26 mouse cellular contexts compared by ENCODE assay signal in genomic region chr12:84254886-84255285, GRCm38 (mm10).
"Had no signal": no experiment of that assay in that cellular context is flagged by ENCODE, and none has a peak within 500 bp of the region (broad histone marks: within the 10 kb centered on the region; RNA-seq: fewer than 3 reads in every experiment).

No protein-coding gene starts in this region.

- H3K9ac ChIP-seq: embryonic facial prominence, embryonic 12.5 days; embryonic facial prominence, embryonic 13.5 days; embryonic facial prominence, embryonic 15.5 days; forebrain, embryonic 12.5 days; forebrain, embryonic 13.5 days; forebrain, embryonic 15.5 days; forebrain, postnatal 0 days had no signal

- DNase-seq: cerebellum, adult 9-11 months; cerebellum, postnatal 10 days; cerebellum, postnatal 14 days; cerebellum, postnatal 25 days; cerebellum, postnatal 36 days; embryo, embryonic 11 days; forebrain, postnatal 0 days; gastrocnemius, adult 2 months; gastrocnemius, postnatal 10 days; gastrocnemius, postnatal 14 days; gastrocnemius, postnatal 25 days; gastrocnemius, postnatal 36 days; heart, adult 11 months; heart, adult 18-20 months; heart, adult 2 months had no signal

- H3K36me3 ChIP-seq: embryonic facial prominence, embryonic 10.5 days; embryonic facial prominence, embryonic 12.5 days; embryonic facial prominence, embryonic 13.5 days; embryonic facial prominence, embryonic 15.5 days; forebrain, embryonic 10.5 days; forebrain, embryonic 12.5 days; forebrain, embryonic 15.5 days had no signal

- H3K27ac ChIP-seq: embryonic facial prominence, embryonic 10.5 days; embryonic facial prominence, embryonic 12.5 days; embryonic facial prominence, embryonic 13.5 days; embryonic facial prominence, embryonic 15.5 days; forebrain, embryonic 10.5 days; forebrain, embryonic 12.5 days; forebrain, embryonic 13.5 days; forebrain, embryonic 15.5 days; gastrocnemius, adult 2 months; heart, adult 2 months had no signal

- H3K4me3 ChIP-seq: embryonic facial prominence, embryonic 10.5 days; embryonic facial prominence, embryonic 12.5 days; embryonic facial prominence, embryonic 13.5 days; embryonic facial prominence, embryonic 15.5 days; erythroblast, embryonic 14.5 days; forebrain, embryonic 10.5 days; forebrain, embryonic 12.5 days; forebrain, embryonic 13.5 days; forebrain, embryonic 15.5 days; gastrocnemius, adult 2 months; heart, adult 2 months had no signal

- ATAC-seq: forebrain, embryonic 13.5 days; forebrain, embryonic 14.5 days; forebrain, embryonic 15.5 days; forebrain, embryonic 16.5 days; forebrain, postnatal 0 days had no signal

- H3K4me2 ChIP-seq: embryonic facial prominence, embryonic 12.5 days; embryonic facial prominence, embryonic 13.5 days; embryonic facial prominence, embryonic 15.5 days; forebrain, embryonic 12.5 days; forebrain, embryonic 13.5 days; forebrain, embryonic 15.5 days had no signal

- H3K9me3 ChIP-seq: embryonic facial prominence, embryonic 12.5 days; embryonic facial prominence, embryonic 13.5 days; embryonic facial prominence, embryonic 15.5 days; forebrain, embryonic 12.5 days; forebrain, embryonic 13.5 days; forebrain, embryonic 15.5 days had no signal

- H3K27me3 ChIP-seq: embryonic facial prominence, embryonic 12.5 days; embryonic facial prominence, embryonic 13.5 days; embryonic facial prominence, embryonic 15.5 days; forebrain, embryonic 12.5 days; forebrain, embryonic 13.5 days; forebrain, embryonic 15.5 days had no signal

- H3K4me1 ChIP-seq: embryonic facial prominence, embryonic 12.5 days; embryonic facial prominence, embryonic 13.5 days; embryonic facial prominence, embryonic 15.5 days; forebrain, embryonic 10.5 days; forebrain, embryonic 12.5 days; forebrain, embryonic 13.5 days; forebrain, embryonic 15.5 days had no signal
